Mouse (Mus musculus) lung, postnatal 0 days (tissue): ENCODE data around the gene Abca2.

Source experiments
- CTCF ChIP-seq: IDR thresholded peaks from 2 replicates; pipeline ENCODE4 v1.5.1; 2016; ENCODE audit warnings: antibody characterized with exemption, mild to moderate bottlenecking
- EP300 ChIP-seq: IDR thresholded peaks from 2 replicates; pipeline ENCODE4 v1.6.1; 2016; ENCODE audit warnings: antibody characterized with exemption, mild to moderate bottlenecking, control low read depth

DNA sequence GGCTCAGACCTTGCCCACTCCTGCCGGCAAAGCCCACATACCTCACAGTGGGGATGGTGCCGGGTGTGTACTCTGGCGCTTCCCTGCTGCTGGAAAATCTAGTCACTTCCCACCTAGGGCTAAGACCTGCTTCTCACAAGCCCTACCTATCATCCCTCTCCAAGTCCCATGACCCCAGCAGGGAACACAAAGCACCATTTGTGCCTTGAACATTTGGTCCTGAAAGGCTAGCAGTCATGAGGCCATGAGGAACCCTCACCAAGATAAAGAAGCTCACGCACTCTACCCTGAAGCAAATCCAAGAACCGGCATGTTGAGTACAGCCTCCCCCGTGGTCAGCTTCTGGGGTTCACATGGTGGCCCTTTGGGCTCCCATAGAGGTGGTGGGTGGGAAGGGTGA is 41.5 kb downstream of the Abca2 start, which contains the start of gene Ptgds:
- TF ChIP-seq CTCF: no peak
- TF ChIP-seq EP300: no peak
